Mouse (Mus musculus) spleen, adult 2 months (tissue): ENCODE measurements around the gene Myo15b. TPM values are rescaled to one million over a fixed set of nuclear protein-coding genes. Genes with fewer than 3 reads are reported as not detected.

Experiments
- DNase-seq, 2 experiments: peaks; one replicate each; pipeline versions ENCODE4 v3.0.0 to v3.0.0-alpha.2; 2012 to 2021; ENCODE audit warnings: low spot score in 2 of 2, low read depth in 1 of 2
- H3K27ac ChIP-seq: fragments of 200-500 bp; 2 replicates; pipeline ENCODE4 v1.5.1; 2012; ENCODE audit warnings: low read length, inconsistent platforms; ENCODE audit not compliant: insufficient read depth
- H3K27me3 ChIP-seq: fragments of 200-500 bp; 2 replicates; pipeline ENCODE4 v1.6.1; 2012; ENCODE audit warnings: mild to moderate bottlenecking, moderate library complexity, low read length, inconsistent platforms; ENCODE audit not compliant: control insufficient read depth, insufficient read depth
- H3K36me3 ChIP-seq: fragments of 200-500 bp; 2 replicates; pipeline ENCODE4 v1.6.1; 2012; ENCODE audit warnings: mild to moderate bottlenecking, low read length, inconsistent platforms; ENCODE audit not compliant: control insufficient read depth, insufficient read depth
- H3K4me1 ChIP-seq: fragments of 200-500 bp; 2 replicates; pipeline ENCODE4 v1.6.1; 2011; ENCODE audit warnings: inconsistent platforms; ENCODE audit not compliant: control insufficient read depth, insufficient read depth, insufficient read length
- H3K4me3 ChIP-seq: fragments of 200-500 bp; 2 replicates; pipeline ENCODE4 v1.5.1; 2011; ENCODE audit warnings: mild to moderate bottlenecking, inconsistent platforms; ENCODE audit not compliant: insufficient read depth, insufficient read length; ENCODE audit errors: extremely low read depth
- CTCF ChIP-seq: fragments of 200-500 bp; IDR thresholded peaks from 2 replicates; pipeline ENCODE4 v1.5.1; 2011; ENCODE audit warnings: mild to moderate bottlenecking, inconsistent platforms; ENCODE audit not compliant: insufficient read depth, insufficient read length, insufficient replicate concordance; ENCODE audit errors: extremely low read depth
- POLR2A ChIP-seq: fragments of 200-500 bp; IDR thresholded peaks from 2 replicates; pipeline ENCODE4 v1.6.1; 2011; ENCODE audit warnings: low read depth, low read length, inconsistent platforms
- WGBS: fragments of 180-500 bp; shearing (Covaris S2); methylation state at CpG from one replicate; pipeline ENCODE4 v1.1.7; 2018; 5-methylcytosine and 5-hydroxymethylcytosine counted together
- polyA plus RNA-seq: library from polyadenylated mRNA; depleted of rRNA; stranded (reverse); fragments of >200 nt; gene quantifications from 2 replicates; pipeline ENCODE4 v1.2.3, GENCODE M21; 2012

Gene Myo15b
- polyA plus RNA-seq, 1 experiment, result 1.6 TPM

- TF ChIP-seq CTCF (no peak), POLR2A (no peak)
- Histone ChIP-seq H3K27me3 (no peaks in the 10 kb centered on the region), H3K27ac (peak overlapping the region; percentile 53), H3K36me3 (0 out of 2 replicates have a peak, but pooled peaks cover 1% of the 10 kb centered on the region), H3K4me3 (no peak overlapping the region), H3K4me1 (peaks cover 34% of the 10 kb centered on the region; the same call in 1 of the 2 replicates)
- no peak for DNase-seq
- WGBS, result 50% methylated on average over 11 of the region's 11 CpGs
Measured at GRCm38 (mm10) chr11:115903384-115904230, 45.4 kb downstream of the Myo15b start.

GRCm38 (mm10) chr11:115904231-115904955 lies 46.2 kb downstream of the Myo15b start:
- Histone ChIP-seq H3K4me1 (peaks cover 31% of the 10 kb centered on the region; the same call in 1 of the 2 replicates), H3K4me3 (no peak overlapping the region), H3K27me3 (no peaks in the 10 kb centered on the region), H3K36me3 (0 out of 2 replicates have a peak, but pooled peaks cover 1% of the 10 kb centered on the region), H3K27ac (peak overlapping the region; percentile 12; the same call in 1 of the 2 replicates)
- TF ChIP-seq CTCF, result no peak
- WGBS, result 54% methylated on average over 8 of the region's 8 CpGs
- no peak for DNase-seq

GRCm38 (mm10) chr11:115904956-115905790 lies 47.0 kb downstream of the Myo15b start:
- Histone ChIP-seq H3K27me3 (no peaks in the 10 kb centered on the region), H3K27ac (peak overlapping the region; percentile 12; the same call in 1 of the 2 replicates), H3K4me1 (peaks cover 27% of the 10 kb centered on the region; the same call in 1 of the 2 replicates), H3K4me3 (no peak overlapping the region), H3K36me3 (0 out of 2 replicates have a peak, but pooled peaks cover 1% of the 10 kb centered on the region)
- TF ChIP-seq POLR2A (no peak), CTCF (no peak)
- no peak for DNase-seq
- WGBS, result 63% methylated on average over 16 of the region's 16 CpGs

GRCm38 (mm10) chr11:115906116-115906515 lies 47.9 kb downstream of the Myo15b start:
- 84% methylated on average over 3 of the region's 3 CpGs for WGBS
- peaks cover 27% of the 10 kb centered on the region; the same call in 1 of the 2 replicates for H3K4me1 ChIP-seq
- H3K36me3 ChIP-seq, result 0 out of 2 replicates have a peak, but pooled peaks cover 1% of the 10 kb centered on the region
- no peaks in the 10 kb centered on the region for H3K27me3 ChIP-seq
- no peak overlapping the region for H3K27ac ChIP-seq
- H3K4me3 ChIP-seq, result no peak overlapping the region
- no peak for TF ChIP-seq CTCF
- TF ChIP-seq POLR2A, result no peak
- no peak for DNase-seq

GRCm38 (mm10) chr11:115906521-115906920 lies 48.3 kb downstream of the Myo15b start:
- Histone ChIP-seq H3K36me3 (0 out of 2 replicates have a peak, but pooled peaks cover 1% of the 10 kb centered on the region), H3K27ac (no peak overlapping the region), H3K4me1 (peaks cover 27% of the 10 kb centered on the region; the same call in 1 of the 2 replicates), H3K4me3 (no peak overlapping the region), H3K27me3 (no peaks in the 10 kb centered on the region)
- 89% methylated on average over 5 of the region's 5 CpGs for WGBS
- TF ChIP-seq CTCF (no peak), POLR2A (no peak)
- no peak for DNase-seq

GRCm38 (mm10) chr11:115911134-115911561 lies 52.9 kb downstream of the Myo15b start:
- DNase-seq, result no peak
- Histone ChIP-seq H3K27me3 (no peaks in the 10 kb centered on the region), H3K36me3 (peaks cover 11% of the 10 kb centered on the region), H3K27ac (no peak overlapping the region), H3K4me3 (no peak overlapping the region), H3K4me1 (no peaks in the 10 kb centered on the region)
- WGBS, result 34% methylated on average over 5 of the region's 5 CpGs
- TF ChIP-seq POLR2A (no peak), CTCF (no peak)
